Mouse (Mus musculus): ENCODE measurements around the gene Has3. TPM values are rescaled to one million over a fixed set of nuclear protein-coding genes. Genes with fewer than 3 reads are reported as not detected.

Has3 gene
- polyA plus RNA-seq, 1 experiment, result 0.16 TPM

DNA sequence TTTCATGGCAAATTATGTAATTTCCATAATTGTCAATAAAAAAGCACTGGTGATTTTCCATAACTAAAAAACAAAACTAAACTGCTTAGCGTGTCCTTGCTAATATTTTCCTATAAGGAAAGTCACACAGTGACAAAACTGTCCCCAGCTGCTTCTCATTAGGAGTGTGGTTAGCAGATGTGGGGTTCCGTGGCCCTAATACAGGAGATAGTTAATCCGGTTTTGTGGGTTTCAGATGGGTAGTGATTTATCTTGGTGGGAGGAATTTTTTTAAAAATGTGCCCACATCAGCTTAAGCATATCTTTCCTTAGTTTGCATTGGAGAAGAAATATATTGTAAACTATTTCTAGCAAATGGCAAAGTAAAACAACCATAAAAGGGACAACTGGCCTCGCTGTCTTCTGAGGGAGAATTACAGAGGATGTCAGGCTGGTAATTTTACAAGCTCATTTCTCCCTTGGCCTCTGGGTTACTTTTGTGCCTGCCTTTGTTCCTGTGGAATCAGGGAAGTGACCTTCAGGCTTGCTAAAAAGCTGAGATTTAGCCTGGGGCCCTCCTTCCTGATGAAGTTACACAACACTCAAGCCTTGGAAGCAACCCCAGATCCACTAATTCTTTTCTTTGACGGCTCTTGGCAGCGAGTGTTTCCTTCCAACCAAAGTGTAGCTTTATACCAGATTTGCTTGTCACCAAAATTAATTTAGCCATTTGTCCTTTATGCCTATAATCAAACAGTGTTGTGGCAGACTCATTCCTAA lies 59.3 kb downstream of the Has3 start:
- H3K36me3 ChIP-seq (ENCODE audit: control insufficient read depth, insufficient read depth), result peaks cover 9% of the 10 kb centered on the region
- H3K4me3 ChIP-seq (ENCODE audit: insufficient read depth, poor library complexity, severe bottlenecking), result no peak overlapping the region
- no peaks in the 10 kb centered on the region for H3K79me3 ChIP-seq (ENCODE audit: low read depth)
- H3ac ChIP-seq (ENCODE audit: control insufficient read depth, insufficient read length, low read depth), result no peak overlapping the region
- H3K79me2 ChIP-seq (ENCODE audit: control insufficient read depth, insufficient read depth), result no peaks in the 10 kb centered on the region
- no peaks in the 10 kb centered on the region for H3K27me3 ChIP-seq (ENCODE audit: control insufficient read depth, insufficient read depth, insufficient read length)
- TF ChIP-seq CEBPB (IDR thresholded peaks at IDR 0.05; ENCODE audit: low read depth) (peak; percentile 22), FOSL1 (IDR thresholded peaks at IDR 0.05; ENCODE audit: insufficient read depth, low read length, poor library complexity, severe bottlenecking) (no peak), MAX (IDR thresholded peaks at IDR 0.05) (no peak)

DNA sequence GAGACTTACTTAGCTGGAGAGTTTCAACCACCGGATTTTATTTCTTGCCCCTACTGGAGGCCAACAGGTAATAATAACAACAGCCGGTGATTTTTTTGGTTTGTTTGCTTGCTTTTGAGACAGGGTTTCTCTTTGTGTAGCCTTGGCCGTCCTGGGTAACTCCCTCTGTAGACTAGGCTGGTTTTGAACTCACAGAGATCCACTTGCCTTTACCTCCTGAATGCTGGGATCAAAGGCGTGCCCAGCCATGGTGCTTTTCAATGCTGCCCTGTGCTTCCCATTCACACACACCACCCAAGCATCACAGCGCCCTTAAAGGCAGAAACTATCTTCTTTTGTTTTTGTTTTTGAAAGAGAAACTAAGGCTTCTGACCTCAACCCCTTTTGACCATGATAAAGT lies 59.9 kb downstream of the Has3 start:
- Histone ChIP-seq H3K79me3 (ENCODE audit: low read depth) (no peaks in the 10 kb centered on the region), H3K36me3 (ENCODE audit: control insufficient read depth, insufficient read depth) (peaks cover 3% of the 10 kb centered on the region), H3ac (ENCODE audit: control insufficient read depth, insufficient read length, low read depth) (no peak overlapping the region), H3K4me3 (ENCODE audit: insufficient read depth, poor library complexity, severe bottlenecking) (no peak overlapping the region), H3K27me3 (ENCODE audit: control insufficient read depth, insufficient read depth, insufficient read length) (no peaks in the 10 kb centered on the region), H3K79me2 (ENCODE audit: control insufficient read depth, insufficient read depth) (no peaks in the 10 kb centered on the region)
- no peak for TF ChIP-seq MYOG (IDR thresholded peaks at IDR 0.05; ENCODE audit: control insufficient read depth, extremely low read depth, insufficient read length)
- TF ChIP-seq CEBPB (IDR thresholded peaks at IDR 0.05; ENCODE audit: low read depth), result no peak
- no peak for TF ChIP-seq MAX (IDR thresholded peaks at IDR 0.05)
- TF ChIP-seq FOSL1 (IDR thresholded peaks at IDR 0.05; ENCODE audit: insufficient read depth, low read length, poor library complexity, severe bottlenecking), result no peak
- TF ChIP-seq USF1 (IDR thresholded peaks at IDR 0.05; ENCODE audit: low read depth), result no peak
- no peak for TF ChIP-seq CTCF (IDR thresholded peaks at IDR 0.05; ENCODE audit: control insufficient read depth, insufficient read depth, insufficient read length)
- TF ChIP-seq MYOD1 (IDR thresholded peaks at IDR 0.05; ENCODE audit: control insufficient read depth, insufficient read length, low read depth), result no peak

DNA sequence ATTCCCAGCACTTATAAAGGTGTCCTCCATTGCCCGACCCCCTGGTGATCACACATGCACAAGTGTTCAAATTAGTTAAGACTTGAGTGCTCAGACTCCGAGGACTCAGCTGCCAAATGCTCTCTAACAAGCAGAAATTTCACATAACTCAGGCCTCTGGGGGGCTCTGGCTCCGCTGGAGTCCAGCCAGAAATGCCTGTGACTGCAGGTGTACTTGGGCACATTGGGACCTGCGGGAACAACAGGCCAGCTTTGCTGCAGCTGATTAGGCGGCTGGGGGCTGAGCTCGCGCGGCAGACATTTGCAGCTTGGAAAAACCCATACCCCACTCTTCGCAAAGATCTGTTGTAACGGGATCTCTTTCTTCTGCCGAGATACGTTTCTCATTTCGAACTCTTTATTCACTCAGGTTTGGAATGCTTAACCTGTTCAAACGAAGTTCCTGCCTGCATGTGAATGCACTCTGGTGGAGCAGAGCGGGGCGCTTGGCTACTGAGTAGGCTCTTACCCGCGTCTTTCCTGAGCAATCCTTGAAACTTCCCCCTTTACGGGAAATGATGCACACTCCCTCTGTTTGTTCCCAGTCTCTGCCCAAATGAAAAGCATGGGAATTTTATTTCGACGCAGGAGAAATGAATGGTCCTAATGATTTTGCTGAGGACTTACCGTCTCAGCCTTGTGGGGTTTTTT lies 62.5 kb downstream of the Has3 start:
- peaks cover 9% of the 10 kb centered on the region for H3K79me3 ChIP-seq (ENCODE audit: low read depth)
- no peak overlapping the region for H3K4me3 ChIP-seq (ENCODE audit: insufficient read depth, poor library complexity, severe bottlenecking)
- H3K79me2 ChIP-seq (ENCODE audit: control insufficient read depth, insufficient read depth), result peaks cover 20% of the 10 kb centered on the region
- no peak overlapping the region for H3ac ChIP-seq (ENCODE audit: control insufficient read depth, insufficient read length, low read depth)
- H3K27me3 ChIP-seq (ENCODE audit: control insufficient read depth, insufficient read depth, insufficient read length), result no peaks in the 10 kb centered on the region
- TF ChIP-seq CEBPB (IDR thresholded peaks at IDR 0.05; ENCODE audit: low read depth) (no peak), MAX (IDR thresholded peaks at IDR 0.05) (no peak), USF1 (IDR thresholded peaks at IDR 0.05; ENCODE audit: low read depth) (no peak), MYOD1 (IDR thresholded peaks at IDR 0.05; ENCODE audit: control insufficient read depth, insufficient read length, low read depth) (no peak), MYOG (IDR thresholded peaks at IDR 0.05; ENCODE audit: control insufficient read depth, extremely low read depth, insufficient read length) (no peak), CTCF (IDR thresholded peaks at IDR 0.05; ENCODE audit: control insufficient read depth, insufficient read depth, insufficient read length) (no peak), FOSL1 (IDR thresholded peaks at IDR 0.05; ENCODE audit: insufficient read depth, low read length, poor library complexity, severe bottlenecking) (no peak)
- H3K36me3 ChIP-seq (ENCODE audit: control insufficient read depth, insufficient read depth), result peaks cover under 1% of the 10 kb centered on the region

DNA sequence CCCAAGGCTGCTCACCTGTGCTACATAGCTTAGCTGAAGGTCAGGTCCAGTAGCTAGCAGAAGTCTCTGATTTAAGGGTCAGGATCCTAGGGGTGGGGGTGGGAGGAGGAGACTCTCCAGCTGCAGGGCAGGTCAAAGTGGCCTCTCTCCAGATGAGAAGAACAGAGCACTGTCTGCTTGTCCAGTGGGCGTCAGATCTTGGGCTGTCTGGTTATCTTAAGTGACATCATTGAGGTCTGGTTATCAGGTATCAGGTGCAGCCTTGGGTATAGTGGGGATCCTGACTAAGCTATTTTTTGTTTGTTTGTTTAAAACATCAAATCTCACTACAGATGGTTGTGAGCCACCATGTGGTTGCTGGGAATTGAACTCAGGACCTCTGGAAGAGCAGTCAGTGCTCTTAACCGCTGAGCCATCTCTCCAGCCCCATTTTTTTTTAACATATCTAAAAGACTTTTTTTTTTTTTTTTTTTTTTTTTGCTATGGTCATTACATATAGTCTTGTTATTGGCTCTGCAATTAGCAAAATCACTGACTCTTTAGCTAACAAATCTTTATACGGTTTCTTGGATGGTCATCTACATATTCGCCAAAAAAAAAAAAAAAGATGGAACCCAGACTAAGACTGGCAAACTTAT lies 63.6 kb downstream of the Has3 start:
- TF ChIP-seq CEBPB (IDR thresholded peaks at IDR 0.05; ENCODE audit: low read depth) (no peak), CTCF (IDR thresholded peaks at IDR 0.05; ENCODE audit: control insufficient read depth, insufficient read depth, insufficient read length) (no peak), MYOD1 (IDR thresholded peaks at IDR 0.05; ENCODE audit: control insufficient read depth, insufficient read length, low read depth) (no peak), MYOG (IDR thresholded peaks at IDR 0.05; ENCODE audit: control insufficient read depth, extremely low read depth, insufficient read length) (no peak), MAX (IDR thresholded peaks at IDR 0.05) (no peak), USF1 (IDR thresholded peaks at IDR 0.05; ENCODE audit: low read depth) (no peak), FOSL1 (IDR thresholded peaks at IDR 0.05; ENCODE audit: insufficient read depth, low read length, poor library complexity, severe bottlenecking) (no peak)
- no peaks in the 10 kb centered on the region for H3K36me3 ChIP-seq (ENCODE audit: control insufficient read depth, insufficient read depth)
- H3K79me2 ChIP-seq (ENCODE audit: control insufficient read depth, insufficient read depth), result peaks cover 31% of the 10 kb centered on the region
- peaks cover 19% of the 10 kb centered on the region for H3K79me3 ChIP-seq (ENCODE audit: low read depth)
- H3K27me3 ChIP-seq (ENCODE audit: control insufficient read depth, insufficient read depth, insufficient read length), result no peaks in the 10 kb centered on the region
- H3K4me3 ChIP-seq (ENCODE audit: insufficient read depth, poor library complexity, severe bottlenecking), result no peak overlapping the region
- H3ac ChIP-seq (ENCODE audit: control insufficient read depth, insufficient read length, low read depth), result no peak overlapping the region

Other genes starting within 250 kb of the Has3 start
- gene Tango6, start 187.2 kb upstream of the Has3 start, polyA plus RNA-seq (2012; fragmentation: generic; extraction: Trizol), result 7.3 TPM
- gene Utp4, start 23.4 kb downstream of the Has3 start, polyA plus RNA-seq (2012; fragmentation: generic; extraction: Trizol), result 67.3 TPM
- gene Sntb2, start 65.5 kb downstream of the Has3 start, polyA plus RNA-seq (2012; fragmentation: generic; extraction: Trizol), result 8.6 TPM
- gene Vps4a, start 161.0 kb downstream of the Has3 start, polyA plus RNA-seq (2012; fragmentation: generic; extraction: Trizol), result 33.7 TPM
- gene Pdf, start 178.4 kb downstream of the Has3 start, polyA plus RNA-seq (2012; fragmentation: generic; extraction: Trizol), result 27.2 TPM
- gene Cog8, start 186.4 kb downstream of the Has3 start, polyA plus RNA-seq (2012; fragmentation: generic; extraction: Trizol), result 20.1 TPM
- 119 TPM for gene Nip7, start 186.6 kb downstream of the Has3 start, polyA plus RNA-seq (2012; fragmentation: generic; extraction: Trizol)
- not detected for gene Tmed6, start 195.4 kb downstream of the Has3 start, polyA plus RNA-seq (2012; fragmentation: generic; extraction: Trizol)
- gene Terf2, start 226.3 kb downstream of the Has3 start, polyA plus RNA-seq (2012; fragmentation: generic; extraction: Trizol), result 15.8 TPM

All from C2C12 (cell line).